Mouse (Mus musculus) heart, adult 2 months (tissue): ENCODE measurements at regions not wholly inside any gene's neighbourhood (a gene's known extent, or its start where the extent isn't known, plus 50 kb on each side); places are given as distances from the start of the nearest gene placed in this dataset.

Source experiments
- CTCF ChIP-seq: fragments of 200-600 bp; IDR thresholded peaks from 2 replicates; pipeline ENCODE4 v1.8.1; 2022; ENCODE audit warnings: antibody characterized with exemption, mild to moderate bottlenecking, moderate library complexity
- EP300 ChIP-seq: fragments of 200-500 bp; IDR thresholded peaks from 2 replicates; pipeline ENCODE4 v1.6.1; 2011; ENCODE audit warnings: low read depth, low read length, control low read depth; ENCODE audit not compliant: insufficient read depth

DNA sequence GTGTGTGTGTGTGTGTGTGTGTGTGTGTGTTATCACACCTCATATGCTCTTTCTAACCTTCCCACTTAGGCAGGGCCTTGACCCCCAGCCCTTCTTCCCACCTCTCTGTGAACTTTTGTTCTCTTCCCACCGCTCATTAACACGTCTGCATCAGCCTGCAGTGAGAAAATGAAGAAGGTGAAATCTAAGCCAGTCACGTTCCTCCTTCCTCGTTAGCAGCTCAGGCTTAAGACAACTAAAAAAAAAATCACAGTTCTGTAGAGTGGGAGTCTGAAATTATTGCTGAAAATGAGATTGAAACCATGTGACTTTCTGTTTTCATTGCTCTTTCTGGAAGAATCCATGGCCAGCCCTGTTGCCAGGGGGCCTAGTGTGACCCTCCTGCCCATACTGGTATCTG is 420.7 kb downstream of the Pdcd6ip start:
- no peak for TF ChIP-seq CTCF
- TF ChIP-seq EP300 = no peak
